Mouse (Mus musculus) thymus, postnatal 25 days (tissue): ENCODE data around the gene Nnmt.

ENCODE experiments used
- DNase-seq: peaks from one replicate; pipeline ENCODE4 v3.0.0; 2022

The Nnmt gene

GRCm38 (mm10) chr9:48635576-48636350, 30.8 kb upstream of the Nnmt start:
- no peak for DNase-seq

GRCm38 (mm10) chr9:48633147-48633546, 28.2 kb upstream of the Nnmt start:
- no peak for DNase-seq

- no peak for DNase-seq
These were observed 14.3 kb upstream of the Nnmt start for GRCm38 (mm10) chr9:48619268-48619667.

- peak; percentile 37 for DNase-seq
These were observed 13.6 kb upstream of the Nnmt start for GRCm38 (mm10) chr9:48618589-48618988.

GRCm38 (mm10) chr9:48618111-48618510, 13.2 kb upstream of the Nnmt start:
- DNase-seq, result no peak

GRCm38 (mm10) chr9:48617511-48618010, 12.6 kb upstream of the Nnmt start:
- DNase-seq, result no peak

- no peak for DNase-seq
These were observed 8.3 kb upstream of the Nnmt start for GRCm38 (mm10) chr9:48613221-48613620.

GRCm38 (mm10) chr9:48612542-48612941, 7.6 kb upstream of the Nnmt start:
- no peak for DNase-seq

- no peak for DNase-seq
These were observed 6.1 kb upstream of the Nnmt start for GRCm38 (mm10) chr9:48611032-48611431.

- DNase-seq, result no peak
These were observed 4.8 kb upstream of the Nnmt start for GRCm38 (mm10) chr9:48609734-48610133.

GRCm38 (mm10) chr9:48607417-48607816, 2.5 kb upstream of the Nnmt start:
- no peak for DNase-seq

GRCm38 (mm10) chr9:48606171-48606570, 1.2 kb upstream of the Nnmt start:
- DNase-seq, result no peak

GRCm38 (mm10) chr9:48605697-48606096, 744 bp upstream of the Nnmt start:
- no peak for DNase-seq

- DNase-seq, result no peak
These were observed 727 bp downstream of the Nnmt start for GRCm38 (mm10) chr9:48604226-48604625.

GRCm38 (mm10) chr9:48600881-48601280, 4.1 kb downstream of the Nnmt start:
- no peak for DNase-seq

- no peak for DNase-seq
These were observed 4.9 kb downstream of the Nnmt start for GRCm38 (mm10) chr9:48600066-48600465.

GRCm38 (mm10) chr9:48597494-48597893, 7.5 kb downstream of the Nnmt start:
- no peak for DNase-seq

- no peak for DNase-seq
These were observed 8.0 kb downstream of the Nnmt start for GRCm38 (mm10) chr9:48596924-48597323.

- DNase-seq, result no peak
These were observed 11.0 kb downstream of the Nnmt start for GRCm38 (mm10) chr9:48593915-48594314.

GRCm38 (mm10) chr9:48590606-48591005, 14.3 kb downstream of the Nnmt start:
- no peak for DNase-seq

GRCm38 (mm10) chr9:48586332-48586731, 18.6 kb downstream of the Nnmt start:
- peak; percentile 49 for DNase-seq

- DNase-seq, result no peak
These were observed 24.1 kb downstream of the Nnmt start for GRCm38 (mm10) chr9:48580808-48581207.

- no peak for DNase-seq
These were observed 42.6 kb downstream of the Nnmt start for GRCm38 (mm10) chr9:48562388-48562787.

GRCm38 (mm10) chr9:48559482-48560139, 45.3 kb downstream of the Nnmt start:
- peak; percentile 58 for DNase-seq
